Mouse (Mus musculus) neural tube, embryonic 12.5 days (tissue): Measurements from ENCODE around the gene Agtrap. TPM values are rescaled to one million over a fixed set of nuclear protein-coding genes. Genes with fewer than 3 reads are reported as not detected.

Source experiments
- ATAC-seq: fragments of 200-750 bp; cut with Nextera tagmentation; 2 replicates; pipeline ENCODE4 v1.8.0; 2017; ENCODE audit warnings: low read depth, mild to moderate bottlenecking, moderate TSS enrichment, moderate library complexity; ENCODE audit not compliant: low FRiP score
- H3K27ac ChIP-seq: fragments of 300-500 bp; sonication (generic); 2 replicates; pipeline ENCODE4 v1.5.1; 2016
- H3K27me3 ChIP-seq: fragments of 300-500 bp; sonication (generic); replicated peaks from 2 replicates; pipeline ENCODE4 v1.6.1; 2016; ENCODE audit warnings: mild to moderate bottlenecking
- H3K36me3 ChIP-seq: fragments of 300-500 bp; sonication (generic); 2 replicates; pipeline ENCODE4 v1.6.1; 2016; ENCODE audit warnings: mild to moderate bottlenecking
- H3K4me1 ChIP-seq: fragments of 300-500 bp; sonication (generic); 2 replicates; pipeline ENCODE4 v1.6.1; 2016
- H3K4me2 ChIP-seq: fragments of 300-500 bp; sonication (generic); replicated peaks from 2 replicates; pipeline ENCODE4 v1.6.1; 2016; ENCODE audit warnings: mild to moderate bottlenecking
- H3K4me3 ChIP-seq: fragments of 300-500 bp; sonication (generic); 2 replicates; pipeline ENCODE4 v1.5.1; 2016
- H3K9ac ChIP-seq: fragments of 300-500 bp; sonication (generic); 2 replicates; pipeline ENCODE4 v1.6.1; 2016; ENCODE audit warnings: mild to moderate bottlenecking
- H3K9me3 ChIP-seq: fragments of 300-500 bp; sonication (generic); 2 replicates; pipeline ENCODE4 v1.6.1; 2016; ENCODE audit warnings: mild to moderate bottlenecking
- WGBS: fragments of 180-500 bp; shearing (Covaris S2); methylation state at CpG from one replicate; pipeline ENCODE4 v1.1.7; 2016; 5-methylcytosine and 5-hydroxymethylcytosine counted together
- polyA plus RNA-seq: library from polyadenylated mRNA; unstranded; fragments of >200 nt; fragmentation: Nextera tagmentation; extraction: Ambion mirVana; gene quantifications from 2 replicates; pipeline ENCODE4 v1.2.1, GENCODE M21; 2016

Agtrap gene
- polyA plus RNA-seq, 1 experiment from 2014 or later, result 10.2 TPM

- whole genome bisulfite sequencing, result 89% methylated on average over 3 of the region's 3 CpGs
- Histone ChIP-seq H3K4me1 (peaks cover 7% of the 10 kb centered on the region; the same call in 1 of the 2 replicates), H3K27ac (no peak overlapping the region), H3K27me3 (no peaks in the 10 kb centered on the region), H3K36me3 (peaks cover 13% of the 10 kb centered on the region), H3K9ac (no peak overlapping the region), H3K4me2 (no peak overlapping the region), H3K9me3 (no peaks in the 10 kb centered on the region), H3K4me3 (no peak overlapping the region)
- ATAC-seq, result no peak
These were observed 10.8 kb upstream of the Agtrap start for GRCm38 (mm10) chr4:148098666-148099065.

GRCm38 (mm10) chr4:148097936-148098335 lies 10.1 kb upstream of the Agtrap start:
- Histone ChIP-seq H3K4me1 (peaks cover 7% of the 10 kb centered on the region; the same call in 1 of the 2 replicates), H3K9ac (peak overlapping the region; percentile 2; the same call in 1 of the 2 replicates), H3K4me2 (no peak overlapping the region), H3K4me3 (no peak overlapping the region), H3K27me3 (no peaks in the 10 kb centered on the region), H3K27ac (no peak overlapping the region), H3K36me3 (peaks cover 13% of the 10 kb centered on the region), H3K9me3 (no peaks in the 10 kb centered on the region)
- ATAC-seq, result no peak
- 98% methylated on average over 2 of the region's 2 CpGs for WGBS

- no peak for ATAC-seq
- WGBS, result 76% methylated on average over 4 of the region's 4 CpGs
These were observed 7.2 kb upstream of the Agtrap start for GRCm38 (mm10) chr4:148095081-148095480.

GRCm38 (mm10) chr4:148094161-148094560 lies 6.3 kb upstream of the Agtrap start:
- H3K36me3 ChIP-seq, result no peaks in the 10 kb centered on the region
- no peak overlapping the region for H3K9ac ChIP-seq
- H3K27me3 ChIP-seq, result no peaks in the 10 kb centered on the region
- ATAC-seq, result no peak
- H3K4me3 ChIP-seq, result no peak overlapping the region
- no peak overlapping the region for H3K27ac ChIP-seq
- no peaks in the 10 kb centered on the region for H3K9me3 ChIP-seq
- WGBS, result 85% methylated on average over 5 of the region's 5 CpGs
- H3K4me2 ChIP-seq, result no peak overlapping the region
- H3K4me1 ChIP-seq, result no peaks in the 10 kb centered on the region

More at GRCm38 (mm10) chr4:148095081-148095480, 7.2 kb upstream of the Agtrap start:
- Histone ChIP-seq H3K9ac (no peak overlapping the region), H3K9me3 (no peaks in the 10 kb centered on the region), H3K27ac (no peak overlapping the region), H3K4me3 (no peak overlapping the region), H3K4me2 (no peak overlapping the region), H3K27me3 (no peaks in the 10 kb centered on the region), H3K36me3 (no peaks in the 10 kb centered on the region), H3K4me1 (no peaks in the 10 kb centered on the region)

GRCm38 (mm10) chr4:148092551-148093271 lies 4.9 kb upstream of the Agtrap start:
- no peaks in the 10 kb centered on the region for H3K27me3 ChIP-seq
- H3K9me3 ChIP-seq, result no peaks in the 10 kb centered on the region
- no peak overlapping the region for H3K4me2 ChIP-seq
- H3K4me3 ChIP-seq, result no peak overlapping the region
- peaks cover 6% of the 10 kb centered on the region for H3K4me1 ChIP-seq
- 91% methylated on average over 11 of the region's 11 CpGs for WGBS
- no peak overlapping the region for H3K27ac ChIP-seq
- no peak overlapping the region for H3K9ac ChIP-seq
- no peaks in the 10 kb centered on the region for H3K36me3 ChIP-seq
- ATAC-seq, result no peak

- Histone ChIP-seq H3K9ac (no peak overlapping the region), H3K4me2 (no peak overlapping the region), H3K4me1 (peaks cover 20% of the 10 kb centered on the region), H3K36me3 (no peaks in the 10 kb centered on the region), H3K4me3 (no peak overlapping the region), H3K9me3 (no peaks in the 10 kb centered on the region), H3K27ac (no peak overlapping the region), H3K27me3 (no peaks in the 10 kb centered on the region)
- ATAC-seq, result no peak
- WGBS, result 93% methylated on average over 1 of the region's 1 CpGs
These were observed 3.4 kb upstream of the Agtrap start for GRCm38 (mm10) chr4:148091181-148091580.

- no peak overlapping the region for H3K4me2 ChIP-seq
- no peak overlapping the region for H3K4me3 ChIP-seq
- WGBS, result 41% methylated on average over 4 of the region's 4 CpGs
- H3K36me3 ChIP-seq, result no peaks in the 10 kb centered on the region
- ATAC-seq, result no peak
- H3K4me1 ChIP-seq, result peaks cover 36% of the 10 kb centered on the region
- no peaks in the 10 kb centered on the region for H3K27me3 ChIP-seq
- no peak overlapping the region for H3K27ac ChIP-seq
- no peak overlapping the region for H3K9ac ChIP-seq
- H3K9me3 ChIP-seq, result no peaks in the 10 kb centered on the region
These were observed 1.3 kb upstream of the Agtrap start for GRCm38 (mm10) chr4:148089166-148089565.

GRCm38 (mm10) chr4:148087091-148087906 lies 532 bp downstream of the Agtrap start:
- ATAC-seq, result peak; percentile 59
- 2% methylated on average over 30 of the region's 30 CpGs for WGBS
- Histone ChIP-seq H3K27ac (0 out of 2 replicates have a peak overlapping the region, but pooled peaks have one; percentile 7), H3K27me3 (no peaks in the 10 kb centered on the region), H3K4me3 (peak overlapping the region; percentile 59), H3K9ac (peak overlapping the region; percentile 53), H3K9me3 (no peaks in the 10 kb centered on the region), H3K4me2 (peak overlapping the region; percentile 76), H3K36me3 (no peaks in the 10 kb centered on the region), H3K4me1 (peaks cover 40% of the 10 kb centered on the region)

GRCm38 (mm10) chr4:148085907-148086305 lies 1.9 kb downstream of the Agtrap start:
- Histone ChIP-seq H3K4me2 (no peak overlapping the region), H3K9me3 (no peaks in the 10 kb centered on the region), H3K4me1 (peaks cover 40% of the 10 kb centered on the region), H3K27ac (no peak overlapping the region), H3K27me3 (no peaks in the 10 kb centered on the region), H3K9ac (no peak overlapping the region), H3K4me3 (no peak overlapping the region), H3K36me3 (no peaks in the 10 kb centered on the region)
- WGBS, result 76% methylated on average over 3 of the region's 3 CpGs
- ATAC-seq, result no peak

GRCm38 (mm10) chr4:148085131-148085906 lies 2.5 kb downstream of the Agtrap start:
- H3K4me1 ChIP-seq, result peaks cover 40% of the 10 kb centered on the region

GRCm38 (mm10) chr4:148084261-148084714 lies 3.5 kb downstream of the Agtrap start:
- Histone ChIP-seq H3K9me3 (no peaks in the 10 kb centered on the region), H3K36me3 (0 out of 2 replicates have a peak, but pooled peaks cover 4% of the 10 kb centered on the region), H3K9ac (no peak overlapping the region), H3K27ac (no peak overlapping the region), H3K4me2 (no peak overlapping the region), H3K4me3 (no peak overlapping the region), H3K27me3 (no peaks in the 10 kb centered on the region), H3K4me1 (peaks cover 40% of the 10 kb centered on the region)
- 6% methylated on average over 8 of the region's 8 CpGs for WGBS
- ATAC-seq, result no peak

More at GRCm38 (mm10) chr4:148085131-148085906, 2.5 kb downstream of the Agtrap start:
- no peaks in the 10 kb centered on the region for H3K27me3 ChIP-seq
- no peak overlapping the region for H3K4me3 ChIP-seq
- H3K36me3 ChIP-seq, result 0 out of 2 replicates have a peak, but pooled peaks cover 3% of the 10 kb centered on the region
- WGBS, result 39% methylated on average over 10 of the region's 10 CpGs
- H3K9ac ChIP-seq, result no peak overlapping the region
- no peak overlapping the region for H3K4me2 ChIP-seq
- ATAC-seq, result no peak
- no peak overlapping the region for H3K27ac ChIP-seq
- H3K9me3 ChIP-seq, result no peaks in the 10 kb centered on the region
